Mouse (Mus musculus) intestine, embryonic 15.5 days (tissue): ENCODE data around the gene Cdc42ep5. TPM values are rescaled to one million over a fixed set of nuclear protein-coding genes. Genes with fewer than 3 reads are reported as not detected.
A peak's percentile ranks its signal among the peaks of the same experiment; 100 is the strongest.

Source experiments
- ATAC-seq: fragments of 200-750 bp; cut with Nextera tagmentation; 2 replicates; pipeline ENCODE4 v1.8.0; 2017; ENCODE audit warnings: moderate TSS enrichment, moderate library complexity
- H3K27ac ChIP-seq: fragments of 300-500 bp; sonication (generic); 2 replicates; pipeline ENCODE4 v1.5.1; 2015; ENCODE audit warnings: mild to moderate bottlenecking, inconsistent platforms
- H3K27me3 ChIP-seq: fragments of 300-500 bp; sonication (generic); replicated peaks from 2 replicates; pipeline ENCODE4 v1.6.1; 2015; ENCODE audit warnings: inconsistent platforms
- H3K36me3 ChIP-seq: fragments of 300-500 bp; sonication (generic); 2 replicates; pipeline ENCODE4 v1.6.1; 2015; ENCODE audit warnings: inconsistent platforms
- H3K4me1 ChIP-seq: fragments of 300-500 bp; sonication (generic); replicated peaks from 2 replicates; pipeline ENCODE4 v1.6.1; 2015; ENCODE audit warnings: inconsistent platforms
- H3K4me2 ChIP-seq: fragments of 300-500 bp; sonication (generic); replicated peaks from 2 replicates; pipeline ENCODE4 v1.6.1; 2015; ENCODE audit warnings: mild to moderate bottlenecking, inconsistent platforms
- H3K4me3 ChIP-seq: fragments of 300-500 bp; sonication (generic); replicated peaks from 2 replicates; pipeline ENCODE4 v1.5.1; 2015; ENCODE audit warnings: inconsistent platforms
- H3K9ac ChIP-seq: fragments of 300-500 bp; sonication (generic); 2 replicates; pipeline ENCODE4 v1.6.1; 2015; ENCODE audit warnings: inconsistent platforms
- H3K9me3 ChIP-seq: fragments of 300-500 bp; sonication (generic); 2 replicates; pipeline ENCODE4 v1.6.1; 2016; ENCODE audit warnings: inconsistent platforms
- WGBS: fragments of 180-500 bp; shearing (Covaris S2); methylation state at CpG from one replicate; pipeline ENCODE4 v1.1.7; 2015; 5-methylcytosine and 5-hydroxymethylcytosine counted together
- polyA plus RNA-seq: library from polyadenylated mRNA; unstranded; fragments of >200 nt; fragmentation: Nextera tagmentation; extraction: Ambion mirVana; gene quantifications from 2 replicates; pipeline ENCODE4 v1.2.1, GENCODE M21; 2015

The Cdc42ep5 gene
- polyA plus RNA-seq, 1 experiment from 2014 or later: 68.6 TPM

DNA sequence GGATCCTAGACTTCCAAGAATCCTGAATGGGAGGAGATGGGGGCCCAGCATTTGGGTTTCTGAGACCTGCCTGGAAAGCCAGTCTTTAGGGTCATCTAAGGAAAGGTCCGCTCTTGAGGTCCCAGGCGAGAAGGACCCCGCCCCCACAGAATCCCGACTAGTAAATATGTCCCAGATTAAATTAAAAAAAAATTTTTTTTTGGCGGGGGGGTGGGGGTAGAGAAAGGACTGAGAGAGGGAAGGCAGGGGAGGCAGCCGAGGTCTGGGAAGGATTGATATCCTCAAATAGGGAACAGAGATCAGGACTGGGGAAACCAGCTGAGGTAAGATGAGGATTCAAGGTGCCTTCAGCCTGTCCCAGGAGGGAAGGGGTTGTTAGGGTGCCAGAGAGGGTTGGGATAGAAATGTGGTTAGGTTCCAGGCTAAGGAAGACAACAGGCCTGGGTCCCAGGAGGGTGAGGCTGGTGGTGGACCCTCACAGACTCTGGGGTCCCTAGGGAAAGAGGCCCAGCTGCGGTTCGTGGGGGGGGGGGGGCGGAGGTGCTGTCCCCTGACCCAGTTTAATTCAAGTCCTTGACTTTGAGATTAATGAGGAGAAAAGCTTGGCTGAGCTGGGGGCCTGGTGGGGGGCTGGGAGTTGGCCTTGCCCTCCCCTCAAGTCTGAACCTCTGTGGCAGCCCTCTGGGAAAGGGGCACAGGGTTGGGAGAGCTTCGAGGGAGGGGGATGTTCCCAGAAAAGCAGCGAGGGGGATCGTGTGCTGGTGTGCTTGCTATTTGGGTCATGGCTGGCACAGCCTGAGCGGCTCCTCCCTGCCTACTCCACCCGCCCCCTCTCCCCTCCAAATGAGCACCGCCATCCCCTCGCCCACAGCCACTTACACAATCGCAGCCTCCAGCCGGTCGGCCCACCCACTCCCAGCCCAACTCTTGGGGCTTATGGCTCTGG, 44.4 kb downstream of the Cdc42ep5 start:
- H3K9ac ChIP-seq: peak overlapping the region; percentile 42; the same call in 1 of the 2 replicates
- peak overlapping the region; percentile 42 for H3K4me3 ChIP-seq
- peaks cover 10% of the 10 kb centered on the region for H3K4me1 ChIP-seq
- H3K27ac ChIP-seq: no peak overlapping the region
- H3K4me2 ChIP-seq: peak overlapping the region; percentile 66
- WGBS: 22% methylated on average over 19 of the region's 19 CpGs
- ATAC-seq: no peak
- H3K36me3 ChIP-seq: no peaks in the 10 kb centered on the region
- no peaks in the 10 kb centered on the region for H3K9me3 ChIP-seq
- H3K27me3 ChIP-seq: peaks cover 18% of the 10 kb centered on the region

DNA sequence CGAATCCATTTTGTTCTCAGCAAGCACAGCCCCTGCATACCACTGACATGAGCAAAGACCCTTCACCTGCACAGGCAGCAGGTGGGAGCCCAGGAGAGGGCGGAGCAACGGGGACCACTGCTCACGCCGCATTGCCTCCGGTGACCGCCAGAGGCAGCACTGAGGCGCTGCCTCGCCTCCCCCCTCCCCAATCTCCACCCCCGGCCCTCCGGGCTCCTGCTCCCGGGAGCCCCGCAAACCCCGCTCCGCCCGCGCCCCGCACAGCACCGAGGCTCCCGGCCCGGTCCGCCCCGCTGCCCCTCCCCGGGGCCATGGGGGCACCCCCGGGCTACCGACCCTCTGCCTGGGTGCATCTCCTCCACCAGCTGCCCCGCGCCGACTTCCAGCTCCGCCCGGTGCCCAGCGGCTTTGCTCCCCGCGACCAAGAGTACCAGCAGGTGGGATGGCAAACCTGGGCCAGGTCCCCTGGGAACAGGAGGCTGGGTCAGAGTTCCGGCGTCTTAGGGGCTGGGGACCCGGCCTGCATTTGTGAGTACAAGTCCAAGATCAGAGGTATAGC, 45.2 kb downstream of the Cdc42ep5 start, which contains the start of gene Ttyh1:
Gene Ttyh1 (plus strand): TSS at position 65 of the 559 bp plus-strand sequence.
- Histone ChIP-seq H3K36me3 (no peaks in the 10 kb centered on the region), H3K4me3 (peak within 1 kb of the TSS; percentile 42), H3K4me1 (peaks cover 5% of the 10 kb centered on the region), H3K9ac (peak within 1 kb of the TSS; percentile 42), H3K27me3 (peaks cover 18% of the 10 kb centered on the region), H3K27ac (no peak within 1 kb of the TSS), H3K4me2 (peak within 1 kb of the TSS; percentile 66), H3K9me3 (no peaks in the 10 kb centered on the region)
- WGBS: under 1% methylated on average over 25 of the region's 37 CpGs
- ATAC-seq: peak; percentile 37

- no peaks in the 10 kb centered on the region for H3K9me3 ChIP-seq
- H3K27ac ChIP-seq: no peak overlapping the region
- no peaks in the 10 kb centered on the region for H3K36me3 ChIP-seq
- ATAC-seq: no peak
- no peak overlapping the region for H3K4me2 ChIP-seq
- no peak overlapping the region for H3K9ac ChIP-seq
- 71% methylated on average over 8 of the region's 8 CpGs for WGBS
- H3K4me3 ChIP-seq: no peak overlapping the region
- peaks cover 4% of the 10 kb centered on the region for H3K4me1 ChIP-seq
- H3K27me3 ChIP-seq: peaks cover 18% of the 10 kb centered on the region
Measured at GRCm38 (mm10) chr7:4117050-4117814, 47.4 kb downstream of the Cdc42ep5 start.

DNA sequence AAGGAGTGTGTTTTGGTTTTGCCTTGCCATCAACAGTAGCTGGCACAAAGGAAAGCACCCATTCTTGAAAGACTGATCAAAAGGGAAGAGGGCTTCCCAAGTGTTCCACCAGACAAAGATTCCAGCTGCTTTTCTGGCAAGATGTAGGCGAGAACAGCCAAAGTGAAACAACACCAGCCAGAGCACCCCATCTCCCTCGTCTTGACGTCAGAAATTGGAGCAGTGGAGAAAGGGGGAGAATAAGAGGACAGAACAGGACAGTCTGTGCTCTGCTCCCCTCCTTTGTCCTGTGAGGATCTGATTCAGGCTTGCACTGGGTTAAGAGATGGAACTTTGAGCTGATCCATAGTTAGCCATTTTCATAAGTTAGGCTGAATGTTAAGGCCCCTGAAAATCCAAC, 52.9 kb downstream of the Cdc42ep5 start:
- WGBS: 54% methylated on average over 3 of the region's 3 CpGs
- H3K27ac ChIP-seq: no peak overlapping the region
- no peak overlapping the region for H3K9ac ChIP-seq
- no peak for ATAC-seq
- no peaks in the 10 kb centered on the region for H3K4me1 ChIP-seq
- H3K4me3 ChIP-seq: no peak overlapping the region
- no peaks in the 10 kb centered on the region for H3K9me3 ChIP-seq
- no peaks in the 10 kb centered on the region for H3K36me3 ChIP-seq
- H3K27me3 ChIP-seq: no peaks in the 10 kb centered on the region; the same call in 1 of the 2 replicates
- no peak overlapping the region for H3K4me2 ChIP-seq

GRCm38 (mm10) chr7:4103411-4103810, 61.2 kb downstream of the Cdc42ep5 start:
- H3K27ac ChIP-seq: no peak overlapping the region
- 13% methylated on average over 4 of the region's 4 CpGs for WGBS
- ATAC-seq: no peak
- H3K9ac ChIP-seq: no peak overlapping the region
- no peak overlapping the region for H3K4me2 ChIP-seq
- H3K36me3 ChIP-seq: no peaks in the 10 kb centered on the region
- H3K27me3 ChIP-seq: no peaks in the 10 kb centered on the region
- no peak overlapping the region for H3K4me3 ChIP-seq
- no peaks in the 10 kb centered on the region for H3K9me3 ChIP-seq
- no peaks in the 10 kb centered on the region for H3K4me1 ChIP-seq

Other genes with a start within 250 kb of the Cdc42ep5 start
- 0.21 and 0.38 TPM in 2 replicates for gene Lilra6, start 249.4 kb downstream of the Cdc42ep5 start, polyA plus RNA-seq
- gene Lair1, start 101.7 kb downstream of the Cdc42ep5 start, polyA plus RNA-seq: 2.7 and 2.9 TPM in 2 replicates
- gene Ttyh1, start 45.5 kb downstream of the Cdc42ep5 start, polyA plus RNA-seq: 7.1 and 9.7 TPM in 2 replicates
- gene Leng8, start 27.8 kb downstream of the Cdc42ep5 start, polyA plus RNA-seq: 46.3 and 49.2 TPM in 2 replicates
- gene Leng9, start 14.5 kb downstream of the Cdc42ep5 start, polyA plus RNA-seq: 4.5 and 4.9 TPM in 2 replicates
- gene Lilra5, start 72.9 kb upstream of the Cdc42ep5 start, polyA plus RNA-seq: 0.19 and 0.28 TPM in 2 replicates
- 0.13 TPM in 1 of 2 replicates, not detected in the other for gene Ncr1, start 172.9 kb upstream of the Cdc42ep5 start, polyA plus RNA-seq
- 0.08 and 0.19 TPM in 2 replicates for gene Gp6, start 232.9 kb upstream of the Cdc42ep5 start, polyA plus RNA-seq